Mouse (Mus musculus) left cerebral cortex, adult 11 months (tissue): Measurements from ENCODE around the gene Fyb.
A peak's percentile ranks its signal among the peaks of the same experiment; 100 is the strongest.
"Not testable (repeated sequence)": the region's sequence is repeated elsewhere in the genome, so short reads cannot be mapped to it uniquely, and the experiment has no call there.

Experiments used
- DNase-seq: peaks from one replicate; pipeline ENCODE4 v3.0.0; 2022; ENCODE audit warnings: low spot score

Fyb gene

GRCm38 (mm10) chr15:6562161-6562560 is 39.5 kb downstream of the Fyb start:
- DNase-seq, result no peak

- DNase-seq, result no peak
These were observed 40.0 kb downstream of the Fyb start for GRCm38 (mm10) chr15:6562629-6563028.

- DNase-seq, result no peak
These were observed 42.3 kb downstream of the Fyb start for GRCm38 (mm10) chr15:6564977-6565421.

GRCm38 (mm10) chr15:6565873-6566272 is 43.2 kb downstream of the Fyb start:
- DNase-seq, result no peak

- no peak for DNase-seq
These were observed 45.3 kb downstream of the Fyb start for GRCm38 (mm10) chr15:6567993-6568392.

GRCm38 (mm10) chr15:6568605-6569004 is 46.0 kb downstream of the Fyb start:
- no peak for DNase-seq

- DNase-seq, result peak; percentile 16
These were observed 46.4 kb downstream of the Fyb start for GRCm38 (mm10) chr15:6569074-6569473.

- DNase-seq, result no peak
These were observed 47.7 kb downstream of the Fyb start for GRCm38 (mm10) chr15:6570164-6570861.

GRCm38 (mm10) chr15:6570876-6571275 is 48.2 kb downstream of the Fyb start:
- DNase-seq, result peak; percentile 46

- no peak for DNase-seq
These were observed 51.8 kb downstream of the Fyb start for GRCm38 (mm10) chr15:6574283-6574960.

- no peak for DNase-seq
These were observed 55.3 kb downstream of the Fyb start for GRCm38 (mm10) chr15:6577971-6578370.

- DNase-seq, result no peak
These were observed 56.0 kb downstream of the Fyb start for GRCm38 (mm10) chr15:6578654-6579053.

GRCm38 (mm10) chr15:6579194-6579768 is 56.6 kb downstream of the Fyb start:
- DNase-seq, result no peak

- DNase-seq, result no peak
These were observed 57.2 kb downstream of the Fyb start for GRCm38 (mm10) chr15:6579769-6580261.

GRCm38 (mm10) chr15:6584645-6585044 is 62.0 kb downstream of the Fyb start:
- no peak for DNase-seq

- DNase-seq, result not testable (repeated sequence)
These were observed 63.7 kb downstream of the Fyb start for GRCm38 (mm10) chr15:6586351-6586750.

GRCm38 (mm10) chr15:6587526-6587925 is 64.9 kb downstream of the Fyb start:
- DNase-seq, result no peak

GRCm38 (mm10) chr15:6588192-6588591 is 65.5 kb downstream of the Fyb start:
- no peak for DNase-seq

GRCm38 (mm10) chr15:6590846-6591451 is 68.3 kb downstream of the Fyb start:
- DNase-seq, result no peak

- no peak for DNase-seq
These were observed 68.9 kb downstream of the Fyb start for GRCm38 (mm10) chr15:6591527-6591926.

- DNase-seq, result no peak
These were observed 70.1 kb downstream of the Fyb start for GRCm38 (mm10) chr15:6592561-6593253.

- DNase-seq, result no peak
These were observed 70.6 kb downstream of the Fyb start for GRCm38 (mm10) chr15:6593254-6593623.
